In the genomic region with DNA sequence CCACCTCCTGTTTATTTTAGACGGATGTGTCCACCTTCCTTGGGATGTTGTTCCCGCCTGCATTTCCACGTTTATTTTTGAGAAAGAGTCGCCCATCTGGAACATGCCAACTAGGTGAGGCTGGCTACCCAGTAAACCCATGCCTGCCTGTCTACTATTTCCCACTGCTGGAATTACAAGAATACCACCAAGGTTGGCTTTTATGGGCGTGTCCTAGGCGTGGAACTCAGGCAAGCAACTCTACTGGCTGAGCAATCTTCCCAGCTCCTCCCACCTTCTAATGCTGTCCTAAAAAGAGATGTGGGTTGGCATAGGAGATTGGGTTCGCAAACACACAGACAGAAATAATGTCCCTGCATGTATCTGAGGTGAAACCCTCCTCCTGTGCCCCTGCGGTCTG, we compare ENCODE assay signal across 27 mouse cellular contexts.
DNase-seq lines count a peak whose midpoint lies in the region; ATAC-seq lines count a peak whose summit lies in the region.
"Had no signal": no experiment of that assay in that cellular context is flagged by ENCODE, and none has a peak within 500 bp of the region (broad histone marks: within the 10 kb centered on the region; RNA-seq: fewer than 3 reads in every experiment).

No protein-coding gene starts in this region.

- WGBS in midbrain, embryonic 10.5 days: 93% methylated on average over 8 of the region's 8 CpGs
- 93% methylated on average over 8 of the region's 8 CpGs for WGBS in midbrain, embryonic 16.5 days
- WGBS in embryonic facial prominence, embryonic 14.5 days: 86% methylated on average over 8 of the region's 8 CpGs

- H3K36me3 ChIP-seq in midbrain, embryonic 10.5 days: no peaks in the 10 kb centered on the region
- H3K36me3 ChIP-seq in midbrain, embryonic 16.5 days (ENCODE audit: control insufficient read depth, insufficient read depth, low read length): no peaks in the 10 kb centered on the region
- H3K36me3 ChIP-seq in embryonic facial prominence, embryonic 14.5 days (ENCODE audit: control insufficient read depth, insufficient read depth, low read length): no peaks in the 10 kb centered on the region
- H3K36me3 ChIP-seq: forebrain, embryonic 12.5 days; forebrain, embryonic 15.5 days; heart, embryonic 12.5 days; heart, embryonic 15.5 days; hindbrain, embryonic 10.5 days had no signal

- no peak for ATAC-seq in midbrain, embryonic 16.5 days
- ATAC-seq in embryonic facial prominence, embryonic 14.5 days (ENCODE audit: low read depth): peak; percentile 68; the same call in 1 of the 2 replicates
- ATAC-seq: activated CD4-positive, CD25-positive, alpha-beta regulatory T cell, adult 4 months; CD4-positive, CD25-positive, alpha-beta regulatory T cell, adult 4 months; forebrain, embryonic 15.5 days; hindbrain, postnatal 0 days; inflammation-experienced regulatory T-cells, adult 6 months; intestine, embryonic 16.5 days had no signal

- H3K9me3 ChIP-seq in midbrain, embryonic 10.5 days (replicated peaks): 0 out of 2 replicates have a peak, but pooled peaks cover 3% of the 10 kb centered on the region
- no peaks in the 10 kb centered on the region for H3K9me3 ChIP-seq in midbrain, embryonic 16.5 days (replicated peaks; ENCODE audit: control insufficient read depth, low read length, poor library complexity, severe bottlenecking)
- no peaks in the 10 kb centered on the region for H3K9me3 ChIP-seq in embryonic facial prominence, embryonic 14.5 days (ENCODE audit: control insufficient read depth, low read length)
- H3K9me3 ChIP-seq: forebrain, embryonic 12.5 days; forebrain, embryonic 15.5 days; heart, embryonic 12.5 days; heart, embryonic 15.5 days; hindbrain, embryonic 10.5 days had no signal

- no peaks in the 10 kb centered on the region; the same call in 1 of the 2 replicates for H3K27me3 ChIP-seq in midbrain, embryonic 10.5 days (ENCODE audit: low read depth, poor library complexity, severe bottlenecking)
- no peaks in the 10 kb centered on the region for H3K27me3 ChIP-seq in midbrain, embryonic 16.5 days (ENCODE audit: control insufficient read depth, insufficient read depth, low read depth, low read length)
- H3K27me3 ChIP-seq in embryonic facial prominence, embryonic 14.5 days (replicated peaks; ENCODE audit: control insufficient read depth, insufficient read depth, low read length): no peaks in the 10 kb centered on the region
- H3K27me3 ChIP-seq: forebrain, embryonic 15.5 days; heart, embryonic 12.5 days; heart, embryonic 15.5 days had no signal

- 0 out of 2 replicates have a peak overlapping the region, but pooled peaks have one; percentile 38 for H3K27ac ChIP-seq in midbrain, embryonic 10.5 days (replicated peaks)
- no peak overlapping the region for H3K27ac ChIP-seq in midbrain, embryonic 16.5 days (ENCODE audit: low read length)
- no peak overlapping the region for H3K27ac ChIP-seq in embryonic facial prominence, embryonic 14.5 days (replicated peaks; ENCODE audit: low read depth, low read length)
- H3K27ac ChIP-seq: forebrain, embryonic 12.5 days; forebrain, embryonic 15.5 days; heart, embryonic 15.5 days; hindbrain, embryonic 10.5 days; hindbrain, embryonic 14.5 days; hindbrain, postnatal 0 days had no signal

- H3K4me1 ChIP-seq in midbrain, embryonic 10.5 days: peaks cover 56% of the 10 kb centered on the region
- peaks cover 10% of the 10 kb centered on the region for H3K4me1 ChIP-seq in midbrain, embryonic 16.5 days (ENCODE audit: control insufficient read depth, insufficient read depth, low read length)
- H3K4me1 ChIP-seq in embryonic facial prominence, embryonic 14.5 days (ENCODE audit: control insufficient read depth, insufficient read depth, low read length): no peaks in the 10 kb centered on the region
- H3K4me1 ChIP-seq: heart, embryonic 12.5 days; heart, embryonic 15.5 days had no signal

- intact Hi-C loops in gastrocnemius, postnatal 14 days (cut with DNase I; ENCODE audit: low total_unique reads): no loop called here

- peak; percentile 10 for DNase-seq in gastrocnemius, postnatal 25 days
- DNase-seq in gastrocnemius, postnatal 14 days: no peak
- no peak for DNase-seq in midbrain, embryonic 10.5 days (ENCODE audit: low spot score)
- DNase-seq in embryonic facial prominence, embryonic 14.5 days (ENCODE audit: low spot score): peak; percentile 29
- DNase-seq in heart, adult 9 months (ENCODE audit: low spot score in 2 of 2): no peak
- DNase-seq: adrenal gland, adult 8-10 months; adrenal gland, postnatal 25 days; cerebellum, adult 11-12 months; cerebellum, adult 8-10 months; cerebellum, postnatal 36 days; embryo, embryonic 11 days; heart, adult 11 months; heart, postnatal 10 days; heart, postnatal 36 days; kidney, adult 18-20 months had no signal

- no peak overlapping the region for H3K9ac ChIP-seq in midbrain, embryonic 16.5 days (ENCODE audit: low read depth, low read length)
- H3K9ac ChIP-seq in embryonic facial prominence, embryonic 14.5 days (ENCODE audit: low read depth, low read length): no peak overlapping the region
- H3K9ac ChIP-seq: forebrain, embryonic 12.5 days; forebrain, embryonic 15.5 days; heart, embryonic 12.5 days; heart, embryonic 15.5 days; hindbrain, embryonic 14.5 days had no signal

- H3K4me3 ChIP-seq in midbrain, embryonic 10.5 days: no peak overlapping the region
- no peak overlapping the region for H3K4me3 ChIP-seq in midbrain, embryonic 16.5 days (ENCODE audit: low read depth, low read length)
- H3K4me3 ChIP-seq in embryonic facial prominence, embryonic 14.5 days (ENCODE audit: low read depth, low read length): no peak overlapping the region
- H3K4me3 ChIP-seq: forebrain, embryonic 12.5 days; forebrain, embryonic 15.5 days; heart, embryonic 12.5 days; heart, embryonic 15.5 days; hindbrain, embryonic 10.5 days had no signal

- H3K4me2 ChIP-seq in midbrain, embryonic 16.5 days (ENCODE audit: low read length): no peak overlapping the region
- no peak overlapping the region for H3K4me2 ChIP-seq in embryonic facial prominence, embryonic 14.5 days (ENCODE audit: low read depth, low read length)
- H3K4me2 ChIP-seq: forebrain, embryonic 12.5 days; forebrain, embryonic 15.5 days; heart, embryonic 12.5 days; heart, embryonic 15.5 days; hindbrain, embryonic 14.5 days had no signal

Comparison
In these comparisons a context has a peak if more than half of its experiments do, and no peak if none do; other contexts are left out.
1. DNase-seq: peak in gastrocnemius, postnatal 25 days (single experiment) and embryonic facial prominence, embryonic 14.5 days (single experiment); none in gastrocnemius, postnatal 14 days (single experiment), midbrain, embryonic 10.5 days (single experiment) and heart, adult 9 months (0 of 2).